Mouse (Mus musculus): ENCODE measurements at regions not wholly inside any gene's neighbourhood (a gene's known extent, or its start where the extent isn't known, plus 50 kb on each side); places are given as distances from the start of the nearest gene placed in this dataset.
"Not testable (repeated sequence)": the region's sequence is repeated elsewhere in the genome, so short reads cannot be mapped to it uniquely, and the experiment has no call there.

DNA sequence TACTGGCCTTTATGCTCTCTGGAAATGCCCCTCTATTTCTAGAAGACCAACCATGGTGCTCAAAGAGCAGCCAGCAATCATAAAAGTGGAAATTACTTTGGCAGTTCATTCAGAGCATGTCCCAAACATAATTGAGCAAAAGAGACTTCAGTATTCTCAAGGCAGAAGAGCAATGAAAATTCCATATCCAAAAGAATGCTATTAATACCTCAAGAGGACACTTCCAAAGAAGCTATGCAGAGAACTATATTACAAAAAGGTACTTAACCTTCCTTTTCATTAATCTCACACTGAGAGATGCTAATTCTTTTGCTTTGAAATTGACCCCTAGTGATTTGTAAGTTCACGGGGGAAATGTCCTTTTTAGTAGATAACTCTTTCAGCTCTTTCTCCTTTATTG is 105.7 kb downstream of the Mrpl39 start:
- DNase-seq, result no peak

DNA sequence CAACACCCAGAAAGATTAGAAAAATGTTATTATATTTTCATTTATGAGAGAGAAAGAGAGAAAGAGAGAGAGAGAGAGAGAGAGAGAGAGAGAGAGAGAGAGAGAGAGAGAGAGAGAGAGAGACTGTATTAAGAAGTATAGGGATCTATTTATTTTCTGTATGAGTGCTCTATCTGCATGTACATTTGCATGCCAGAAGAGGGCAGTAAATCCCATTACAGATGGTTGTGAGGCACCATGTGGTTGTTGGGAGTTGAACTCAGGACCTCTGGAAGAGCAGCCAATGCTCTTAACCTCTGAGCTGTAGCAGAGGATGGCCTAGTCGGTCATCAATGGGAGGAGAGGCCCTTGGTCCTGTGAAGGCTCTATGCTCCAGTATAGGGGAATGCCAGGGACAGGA is 91.1 kb downstream of the Mrpl39 start:
- DNase-seq, result not testable (repeated sequence)

- no peak for DNase-seq
These were observed 89.3 kb downstream of the Mrpl39 start for GRCm38 (mm10) chr16:84646172-84646684.

DNA sequence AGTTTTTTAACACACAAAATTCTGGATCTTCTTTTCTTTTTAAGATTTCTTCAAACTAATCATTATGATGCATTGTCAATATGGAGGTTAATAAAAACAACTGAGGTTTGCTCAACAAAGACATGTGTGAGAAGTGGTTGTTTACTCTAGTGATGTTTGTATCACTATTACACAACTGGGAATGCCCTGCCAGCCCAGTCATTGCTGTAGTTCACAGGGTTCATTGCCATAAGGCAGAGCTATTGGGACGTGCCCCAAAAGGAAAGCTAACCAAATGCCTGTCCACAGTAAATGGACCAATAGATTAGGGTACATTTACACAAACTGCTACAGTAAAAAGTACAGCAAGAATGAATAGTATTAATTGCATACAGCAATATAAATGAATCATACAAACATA is 84.9 kb downstream of the Mrpl39 start:
- DNase-seq, result no peak

- DNase-seq, result no peak
These were observed 81.7 kb downstream of the Mrpl39 start for GRCm38 (mm10) chr16:84653873-84654272.

DNA sequence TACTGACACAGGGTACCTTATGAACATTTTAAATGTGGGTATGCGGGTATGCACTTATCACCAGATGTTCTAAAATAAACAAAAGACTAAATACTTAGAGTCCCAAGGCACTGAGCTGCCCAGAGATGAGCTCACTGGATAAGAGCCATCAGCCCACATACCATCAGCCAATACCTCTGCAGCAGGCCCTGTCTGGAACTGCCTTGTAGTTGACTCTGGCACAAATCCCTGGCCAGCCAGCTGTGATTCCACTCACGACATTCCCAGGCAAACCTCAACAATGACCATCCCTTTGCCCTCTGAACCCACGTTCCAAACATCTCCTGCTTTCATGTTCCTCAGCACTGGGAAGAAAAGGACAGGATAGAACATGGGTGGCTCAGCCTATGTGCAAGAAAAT is 73.7 kb downstream of the Mrpl39 start:
- DNase-seq, result no peak

GRCm38 (mm10) chr16:84663581-84663980 is 72.0 kb downstream of the Mrpl39 start:
- no peak for DNase-seq

Data from cerebellum, adult 9-10 months (tissue).